Mouse (Mus musculus) bone marrow, adult 2 months (tissue): Measurements from ENCODE around the gene Mib2.

Source experiments
- CTCF ChIP-seq: fragments of 200-500 bp; IDR thresholded peaks from 2 replicates; pipeline ENCODE4 v1.5.1; 2011; ENCODE audit warnings: low read length, control low read depth; ENCODE audit not compliant: control insufficient read depth, insufficient read depth
- POLR2A ChIP-seq: fragments of 200-500 bp; IDR thresholded peaks from 2 replicates; pipeline ENCODE4 v1.6.1; 2011; ENCODE audit warnings: low read depth, mild to moderate bottlenecking, control low read depth, low read length, borderline replicate concordance; ENCODE audit not compliant: control insufficient read depth

DNA sequence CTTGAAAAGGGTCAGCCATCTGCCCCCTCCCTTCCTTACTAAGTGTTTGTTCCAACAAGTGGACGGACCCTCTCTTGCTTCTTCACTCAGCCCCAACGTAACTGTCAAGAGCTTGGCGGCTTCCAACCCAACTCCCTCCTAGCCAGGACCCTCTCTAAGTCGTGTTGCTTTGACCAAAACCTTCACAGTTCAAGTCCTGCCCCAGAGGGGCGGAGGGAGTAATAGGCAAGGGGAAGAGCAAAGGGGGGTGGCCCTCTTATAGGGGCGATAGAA, 14.9 kb downstream of the Mib2 start:
- TF ChIP-seq POLR2A = no peak
- TF ChIP-seq CTCF = no peak
